Mouse (Mus musculus): Measurements from ENCODE around the gene Pik3c2b.
"Not testable (repeated sequence)": the region's sequence is repeated elsewhere in the genome, so short reads cannot be mapped to it uniquely, and the experiment has no call there.

DNA sequence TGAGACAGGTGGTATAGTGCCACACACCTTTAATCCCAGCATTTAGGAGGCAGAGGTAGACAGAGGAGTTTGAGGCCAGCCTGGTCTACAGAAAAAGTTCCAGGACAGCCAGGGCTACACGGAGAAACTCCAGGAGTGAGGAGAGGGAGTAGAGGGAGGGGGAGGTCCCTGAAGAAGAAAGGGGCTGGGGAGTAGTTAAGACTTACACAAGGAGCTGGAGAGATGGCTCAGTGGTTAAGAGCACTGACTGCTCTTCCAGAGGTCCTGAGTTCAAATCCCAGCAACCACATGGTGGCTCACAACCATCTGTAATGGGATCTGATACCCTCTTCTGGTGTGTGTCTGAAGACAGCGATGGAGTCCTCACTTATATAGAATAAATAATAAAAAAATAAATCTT, 23.5 kb upstream of the Pik3c2b start:
- TF ChIP-seq TAL1, GATA1 (IDR thresholded peaks at IDR 0.05; ENCODE audit: low read length): not testable (repeated sequence)
